Mouse (Mus musculus) embryonic facial prominence, embryonic 12.5 days (tissue): Measurements from ENCODE around the gene Mgat3. TPM values are rescaled to one million over a fixed set of nuclear protein-coding genes. Genes with fewer than 3 reads are reported as not detected.

Experiments used
- ATAC-seq: fragments of 200-750 bp; cut with Nextera tagmentation; 2 replicates; pipeline ENCODE4 v1.8.0; 2017; ENCODE audit not compliant: insufficient number of reproducible peaks, insufficient read depth, low FRiP score, low TSS enrichment
- H3K27ac ChIP-seq: fragments of 300-500 bp; sonication (generic); 2 replicates; pipeline ENCODE4 v1.5.1; 2016; ENCODE audit warnings: mild to moderate bottlenecking
- H3K27me3 ChIP-seq: fragments of 300-500 bp; sonication (generic); 2 replicates; pipeline ENCODE4 v1.6.1; 2016; ENCODE audit warnings: mild to moderate bottlenecking, moderate library complexity
- H3K36me3 ChIP-seq: fragments of 300-500 bp; sonication (generic); 2 replicates; pipeline ENCODE4 v1.6.1; 2016; ENCODE audit warnings: mild to moderate bottlenecking
- H3K4me1 ChIP-seq: fragments of 300-500 bp; sonication (generic); 2 replicates; pipeline ENCODE4 v1.6.1; 2016
- H3K4me2 ChIP-seq: fragments of 300-500 bp; sonication (generic); replicated peaks from 2 replicates; pipeline ENCODE4 v1.6.1; 2016; ENCODE audit warnings: mild to moderate bottlenecking, moderate library complexity
- H3K4me3 ChIP-seq: fragments of 300-500 bp; sonication (generic); 2 replicates; pipeline ENCODE4 v1.5.1; 2016; ENCODE audit warnings: mild to moderate bottlenecking
- H3K9ac ChIP-seq: fragments of 300-500 bp; sonication (generic); 2 replicates; pipeline ENCODE4 v1.6.1; 2016; ENCODE audit warnings: mild to moderate bottlenecking, moderate library complexity
- H3K9me3 ChIP-seq: fragments of 300-500 bp; sonication (generic); 2 replicates; pipeline ENCODE4 v1.6.1; 2016; ENCODE audit warnings: mild to moderate bottlenecking, moderate library complexity
- WGBS: fragments of 180-500 bp; shearing (Covaris S2); methylation state at CpG from one replicate; pipeline ENCODE4 v1.1.7; 2016; 5-methylcytosine and 5-hydroxymethylcytosine counted together
- polyA plus RNA-seq: library from polyadenylated mRNA; unstranded; fragments of >200 nt; fragmentation: Nextera tagmentation; extraction: Ambion mirVana; gene quantifications from 2 replicates; pipeline ENCODE4 v1.2.1, GENCODE M21; 2016

The Mgat3 gene
- polyA plus RNA-seq, 1 experiment from 2014 or later: 10.5 TPM

GRCm38 (mm10) chr15:80182072-80182700, 8.7 kb downstream of the Mgat3 start:
- H3K4me1 ChIP-seq: 0 out of 2 replicates have a peak, but pooled peaks cover 8% of the 10 kb centered on the region
- H3K4me2 ChIP-seq: no peak overlapping the region
- ATAC-seq: no peak
- no peaks in the 10 kb centered on the region for H3K9me3 ChIP-seq
- no peak overlapping the region for H3K27ac ChIP-seq
- H3K36me3 ChIP-seq: peaks cover 10% of the 10 kb centered on the region; the same call in 1 of the 2 replicates
- 90% methylated on average over 4 of the region's 4 CpGs for WGBS
- H3K4me3 ChIP-seq: no peak overlapping the region
- H3K9ac ChIP-seq: no peak overlapping the region
- H3K27me3 ChIP-seq: no peaks in the 10 kb centered on the region

- H3K4me2 ChIP-seq: no peak overlapping the region
- H3K27me3 ChIP-seq: no peaks in the 10 kb centered on the region
- WGBS: 79% methylated on average over 5 of the region's 5 CpGs
- no peaks in the 10 kb centered on the region for H3K36me3 ChIP-seq
- ATAC-seq: no peak
- H3K4me3 ChIP-seq: no peak overlapping the region
- H3K27ac ChIP-seq: no peak overlapping the region
- no peaks in the 10 kb centered on the region for H3K9me3 ChIP-seq
- H3K9ac ChIP-seq: no peak overlapping the region
- H3K4me1 ChIP-seq: peaks cover 6% of the 10 kb centered on the region; the same call in 1 of the 2 replicates
These were observed 15.4 kb downstream of the Mgat3 start for GRCm38 (mm10) chr15:80188927-80189326.

GRCm38 (mm10) chr15:80190075-80190474, 16.6 kb downstream of the Mgat3 start:
- Histone ChIP-seq H3K27ac (no peak overlapping the region), H3K36me3 (no peaks in the 10 kb centered on the region), H3K4me3 (no peak overlapping the region), H3K4me2 (no peak overlapping the region), H3K9me3 (no peaks in the 10 kb centered on the region), H3K27me3 (no peaks in the 10 kb centered on the region), H3K9ac (no peak overlapping the region), H3K4me1 (peaks cover 6% of the 10 kb centered on the region; the same call in 1 of the 2 replicates)
- 0 out of 2 replicates have a peak, but pooled peaks have one; percentile 38 for ATAC-seq
- 63% methylated on average over 4 of the region's 4 CpGs for WGBS

GRCm38 (mm10) chr15:80191585-80192245, 18.2 kb downstream of the Mgat3 start:
- Histone ChIP-seq H3K4me3 (no peak overlapping the region), H3K4me2 (no peak overlapping the region), H3K9me3 (no peaks in the 10 kb centered on the region), H3K27me3 (no peaks in the 10 kb centered on the region), H3K36me3 (no peaks in the 10 kb centered on the region), H3K9ac (no peak overlapping the region), H3K27ac (no peak overlapping the region), H3K4me1 (peaks cover 6% of the 10 kb centered on the region; the same call in 1 of the 2 replicates)
- WGBS: 72% methylated on average over 8 of the region's 8 CpGs
- ATAC-seq: no peak

- H3K4me3 ChIP-seq: no peak overlapping the region
- 88% methylated on average over 6 of the region's 6 CpGs for WGBS
- ATAC-seq: no peak
- peaks cover 6% of the 10 kb centered on the region; the same call in 1 of the 2 replicates for H3K4me1 ChIP-seq
- no peak overlapping the region for H3K4me2 ChIP-seq
- no peaks in the 10 kb centered on the region for H3K36me3 ChIP-seq
- no peaks in the 10 kb centered on the region for H3K9me3 ChIP-seq
- no peak overlapping the region for H3K27ac ChIP-seq
- no peak overlapping the region for H3K9ac ChIP-seq
- H3K27me3 ChIP-seq: no peaks in the 10 kb centered on the region
These were observed 18.7 kb downstream of the Mgat3 start for GRCm38 (mm10) chr15:80192246-80192585.

DNA sequence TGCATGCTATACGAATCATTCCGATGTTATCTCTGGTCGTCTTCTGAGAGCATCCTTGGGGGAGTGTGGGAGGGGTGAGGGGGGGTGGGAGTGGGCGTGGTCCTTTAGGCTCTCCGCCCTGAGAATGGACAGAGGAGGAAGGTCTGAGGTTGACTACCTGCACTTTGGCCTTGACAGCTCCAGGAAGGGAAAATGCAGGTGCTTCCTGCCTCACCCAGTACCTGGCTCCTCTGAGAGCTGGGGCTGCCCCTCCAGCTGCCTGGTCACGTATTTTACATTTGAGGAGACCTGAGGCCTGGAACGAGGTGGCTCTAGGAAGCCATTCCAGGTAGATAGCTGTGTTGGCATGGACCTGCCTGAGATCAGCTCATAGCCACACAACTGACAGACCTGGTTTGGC, 19.3 kb downstream of the Mgat3 start:
- H3K9ac ChIP-seq: no peak overlapping the region
- ATAC-seq: no peak
- no peaks in the 10 kb centered on the region for H3K36me3 ChIP-seq
- H3K4me1 ChIP-seq: peaks cover 6% of the 10 kb centered on the region; the same call in 1 of the 2 replicates
- H3K9me3 ChIP-seq: no peaks in the 10 kb centered on the region
- no peak overlapping the region for H3K4me2 ChIP-seq
- H3K4me3 ChIP-seq: no peak overlapping the region
- 86% methylated on average over 7 of the region's 7 CpGs for WGBS
- no peaks in the 10 kb centered on the region for H3K27me3 ChIP-seq
- no peak overlapping the region for H3K27ac ChIP-seq

DNA sequence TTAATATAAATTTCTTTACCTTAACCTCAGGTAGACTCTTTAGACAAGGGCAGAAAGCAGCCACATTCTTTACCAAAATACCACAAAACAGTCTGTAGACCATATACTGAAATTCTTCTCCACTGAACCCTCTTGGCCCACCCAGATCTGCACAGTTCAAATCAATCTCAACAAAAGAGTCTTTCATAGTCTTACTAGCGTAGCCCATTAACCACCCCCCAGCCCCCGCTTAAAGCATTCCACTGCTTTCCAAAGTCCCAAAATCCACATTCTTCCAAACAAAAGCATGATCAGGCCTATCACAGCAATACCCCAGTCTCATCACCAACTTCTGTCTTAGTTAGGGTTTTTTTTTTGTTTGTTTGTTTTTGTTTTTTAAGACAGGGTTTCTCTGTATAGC, 26.0 kb downstream of the Mgat3 start:
- H3K4me2 ChIP-seq: no peak overlapping the region
- H3K9ac ChIP-seq: no peak overlapping the region
- no peaks in the 10 kb centered on the region for H3K27me3 ChIP-seq
- 61% methylated on average over 2 of the region's 2 CpGs for whole genome bisulfite sequencing
- no peaks in the 10 kb centered on the region for H3K36me3 ChIP-seq
- ATAC-seq: no peak
- H3K27ac ChIP-seq: no peak overlapping the region
- H3K4me1 ChIP-seq: peaks cover 9% of the 10 kb centered on the region; the same call in 1 of the 2 replicates
- no peak overlapping the region for H3K4me3 ChIP-seq
- H3K9me3 ChIP-seq: no peaks in the 10 kb centered on the region

DNA sequence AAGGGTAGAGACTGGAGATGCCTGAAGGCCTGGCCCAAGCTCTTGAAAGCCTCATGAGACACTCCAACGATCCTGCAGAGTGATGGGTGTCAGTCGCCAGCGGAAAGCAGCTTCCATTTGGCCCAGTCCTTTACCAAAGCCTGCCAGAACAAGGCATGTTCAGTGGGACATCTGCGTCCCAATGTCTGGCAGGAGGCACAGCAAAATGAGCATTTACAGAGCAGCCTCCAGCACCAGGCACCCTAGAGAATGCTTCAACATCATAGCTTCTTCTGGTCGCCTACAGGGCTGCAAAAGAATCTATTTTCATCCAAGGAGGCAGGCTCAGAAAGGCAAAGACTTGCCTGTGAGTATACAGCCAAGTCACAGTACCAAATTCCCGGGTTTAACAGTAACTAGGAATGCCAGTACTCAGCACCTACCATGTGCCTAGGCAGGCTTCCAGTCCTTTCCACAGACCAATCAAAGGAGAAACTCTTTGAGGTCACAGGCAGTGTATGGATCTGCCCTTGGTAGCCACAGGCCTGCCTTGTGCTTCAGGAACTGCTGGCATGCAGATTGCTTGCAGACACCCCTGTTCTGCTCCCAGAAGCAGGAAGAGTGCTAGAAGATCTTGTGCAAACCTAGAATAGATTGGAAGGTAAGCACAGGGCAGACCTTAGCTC, 28.7 kb downstream of the Mgat3 start:
- H3K27ac ChIP-seq: no peak overlapping the region
- H3K9ac ChIP-seq: no peak overlapping the region
- no peaks in the 10 kb centered on the region for H3K9me3 ChIP-seq
- no peak overlapping the region for H3K4me3 ChIP-seq
- peaks cover 9% of the 10 kb centered on the region; the same call in 1 of the 2 replicates for H3K4me1 ChIP-seq
- ATAC-seq: no peak
- H3K27me3 ChIP-seq: no peaks in the 10 kb centered on the region
- no peaks in the 10 kb centered on the region for H3K36me3 ChIP-seq
- 90% methylated on average over 6 of the region's 6 CpGs for WGBS
- no peak overlapping the region for H3K4me2 ChIP-seq

GRCm38 (mm10) chr15:80203406-80203805, 29.9 kb downstream of the Mgat3 start:
- no peak overlapping the region for H3K4me3 ChIP-seq
- no peaks in the 10 kb centered on the region for H3K9me3 ChIP-seq
- H3K9ac ChIP-seq: no peak overlapping the region
- H3K27ac ChIP-seq: no peak overlapping the region
- H3K4me1 ChIP-seq: peaks cover 14% of the 10 kb centered on the region; the same call in 1 of the 2 replicates
- no peaks in the 10 kb centered on the region for H3K36me3 ChIP-seq
- 27% methylated on average over 4 of the region's 4 CpGs for WGBS
- no peaks in the 10 kb centered on the region for H3K27me3 ChIP-seq
- 0 out of 2 replicates have a peak, but pooled peaks have one; percentile 60 for ATAC-seq
- H3K4me2 ChIP-seq: no peak overlapping the region

DNA sequence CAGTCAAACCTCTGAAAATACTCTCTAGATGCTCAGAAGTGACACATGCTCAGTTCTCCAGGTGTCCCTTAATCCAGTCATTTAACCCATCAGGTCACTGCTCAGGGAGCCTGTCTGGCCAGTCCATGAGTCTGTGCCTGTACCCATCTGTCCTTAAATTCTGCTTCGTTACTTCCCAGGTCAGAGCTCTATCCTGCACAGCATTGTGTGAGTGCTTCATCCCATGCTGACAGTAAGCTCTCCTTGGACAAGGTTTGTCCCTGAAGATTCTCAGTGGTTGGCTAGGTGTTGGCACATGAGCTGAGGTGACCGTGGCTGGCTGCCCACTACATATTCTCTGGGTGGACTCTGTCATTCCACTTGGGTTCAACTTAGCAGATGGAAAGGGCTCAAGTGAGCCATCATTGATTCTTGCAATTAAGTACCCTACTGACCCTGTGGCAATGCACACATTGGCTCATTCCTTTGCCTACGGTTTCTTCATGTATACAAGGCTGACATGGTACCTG, 32.6 kb downstream of the Mgat3 start:
- peaks cover 15% of the 10 kb centered on the region; the same call in 1 of the 2 replicates for H3K4me1 ChIP-seq
- no peak overlapping the region for H3K27ac ChIP-seq
- H3K27me3 ChIP-seq: no peaks in the 10 kb centered on the region
- no peak for ATAC-seq
- WGBS: 82% methylated on average over 3 of the region's 3 CpGs
- H3K4me2 ChIP-seq: no peak overlapping the region
- no peak overlapping the region for H3K4me3 ChIP-seq
- H3K36me3 ChIP-seq: peaks cover 6% of the 10 kb centered on the region
- H3K9me3 ChIP-seq: no peaks in the 10 kb centered on the region
- H3K9ac ChIP-seq: no peak overlapping the region

GRCm38 (mm10) chr15:80208446-80208845, 34.9 kb downstream of the Mgat3 start:
- Histone ChIP-seq H3K36me3 (peaks cover 28% of the 10 kb centered on the region), H3K4me1 (peaks cover 7% of the 10 kb centered on the region; the same call in 1 of the 2 replicates), H3K9ac (peak overlapping the region; percentile 38; the same call in 1 of the 2 replicates), H3K27me3 (no peaks in the 10 kb centered on the region), H3K9me3 (no peaks in the 10 kb centered on the region), H3K4me2 (no peak overlapping the region), H3K4me3 (no peak overlapping the region), H3K27ac (peak overlapping the region; percentile 50; the same call in 1 of the 2 replicates)
- 24% methylated on average over 4 of the region's 4 CpGs for WGBS
- no peak for ATAC-seq
